ENCODE assay signal across 8 mouse cellular contexts in the genomic region with DNA sequence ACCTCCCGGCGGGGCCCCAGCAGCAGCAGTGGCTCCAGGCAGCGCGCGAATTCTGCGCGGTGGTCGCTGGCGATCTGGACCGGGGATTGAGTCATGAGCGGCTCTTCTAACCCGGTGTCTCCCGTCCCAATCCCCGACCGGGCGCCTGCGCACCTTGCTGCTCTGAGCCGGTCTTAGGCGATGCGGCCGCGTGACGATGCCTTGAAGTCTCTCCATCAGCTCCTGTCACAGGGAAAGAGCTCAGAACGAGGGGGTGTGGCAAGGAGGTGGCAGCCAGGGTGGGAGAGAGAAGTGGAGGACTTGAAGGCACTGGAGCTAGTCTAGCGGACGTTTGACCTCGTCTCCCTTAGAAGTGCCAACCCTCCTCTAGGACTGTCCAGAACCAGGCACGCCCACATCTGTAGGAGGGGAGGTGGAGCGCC. TPM values are rescaled to one million over a fixed set of nuclear protein-coding genes. Genes with fewer than 3 reads are reported as not detected.
DNase-seq lines count a peak whose midpoint lies in the region; ATAC-seq lines count a peak whose summit lies in the region.

No protein-coding gene starts in this region.

- H3K4me2 ChIP-seq in kidney, embryonic 14.5 days (replicated peaks; ENCODE audit: low read depth, low read length) = peak overlapping the region; percentile 74
- peak overlapping the region; percentile 52 for H3K4me2 ChIP-seq in forebrain, embryonic 16.5 days (ENCODE audit: low read length)
- peak overlapping the region; percentile 47 for H3K4me2 ChIP-seq in liver, embryonic 15.5 days

- H3K9me3 ChIP-seq in kidney, embryonic 14.5 days (ENCODE audit: control insufficient read depth, low read length) = no peaks in the 10 kb centered on the region
- no peaks in the 10 kb centered on the region for H3K9me3 ChIP-seq in forebrain, embryonic 16.5 days (ENCODE audit: control insufficient read depth, low read length)
- H3K9me3 ChIP-seq in liver, embryonic 15.5 days (replicated peaks) = no peaks in the 10 kb centered on the region

- peak; percentile 26; the same call in 1 of the 2 replicates for ATAC-seq in kidney, embryonic 14.5 days (ENCODE audit: low FRiP score, low TSS enrichment)
- ATAC-seq in forebrain, embryonic 16.5 days = peak; percentile 52
- ATAC-seq in liver, embryonic 15.5 days (ENCODE audit: insufficient read depth) = no peak

- peak overlapping the region; percentile 36 for H3K4me3 ChIP-seq in kidney, embryonic 14.5 days (ENCODE audit: low read length)
- H3K4me3 ChIP-seq in forebrain, embryonic 16.5 days (replicated peaks; ENCODE audit: low read length) = peak overlapping the region; percentile 37
- H3K4me3 ChIP-seq in liver, embryonic 15.5 days (replicated peaks) = peak overlapping the region; percentile 24

- H3K27ac ChIP-seq in kidney, embryonic 14.5 days (ENCODE audit: low read depth, low read length) = no peak overlapping the region
- H3K27ac ChIP-seq in forebrain, embryonic 16.5 days (ENCODE audit: low read length) = no peak overlapping the region
- no peak overlapping the region for H3K27ac ChIP-seq in liver, embryonic 15.5 days (replicated peaks)

- peaks cover 34% of the 10 kb centered on the region for H3K4me1 ChIP-seq in kidney, embryonic 14.5 days (ENCODE audit: control insufficient read depth, insufficient read depth, low read length)
- peaks cover 12% of the 10 kb centered on the region for H3K4me1 ChIP-seq in forebrain, embryonic 16.5 days (replicated peaks; ENCODE audit: control insufficient read depth, insufficient read depth, low read length)
- peaks cover 16% of the 10 kb centered on the region for H3K4me1 ChIP-seq in liver, embryonic 15.5 days (replicated peaks)

- no peak overlapping the region for H3K9ac ChIP-seq in kidney, embryonic 14.5 days (ENCODE audit: low read depth, low read length)
- H3K9ac ChIP-seq in forebrain, embryonic 16.5 days (replicated peaks; ENCODE audit: low read depth, low read length) = peak overlapping the region; percentile 43
- H3K9ac ChIP-seq in liver, embryonic 15.5 days = no peak overlapping the region

- peaks cover 8% of the 10 kb centered on the region; the same call in 1 of the 2 replicates for H3K36me3 ChIP-seq in kidney, embryonic 14.5 days (ENCODE audit: control insufficient read depth, insufficient read depth, low read length)
- H3K36me3 ChIP-seq in forebrain, embryonic 16.5 days (ENCODE audit: control insufficient read depth, insufficient read depth) = no peaks in the 10 kb centered on the region
- H3K36me3 ChIP-seq in liver, embryonic 15.5 days (replicated peaks) = no peaks in the 10 kb centered on the region

- under 1% methylated on average over 29 of the region's 29 CpGs for WGBS in kidney, embryonic 14.5 days
- WGBS in forebrain, embryonic 16.5 days = under 1% methylated on average over 29 of the region's 29 CpGs
- 1% methylated on average over 29 of the region's 29 CpGs for WGBS in liver, embryonic 15.5 days (ENCODE audit: insufficient replicate concordance)

- no peak for DNase-seq in kidney, adult 9 months
- peak; percentile 26 for DNase-seq in adrenal gland, postnatal 25 days
- DNase-seq in right cerebral cortex, postnatal 4 days = peak; percentile 40
- no peak for DNase-seq in layer of hippocampus, postnatal 25 days (ENCODE audit: extremely low spot score in 1 of 2, low spot score in 1 of 2)
- DNase-seq in layer of hippocampus, adult 18-20 months (ENCODE audit: low spot score in 2 of 2) = no peak

- peaks cover 65% of the 10 kb centered on the region for H3K27me3 ChIP-seq in kidney, embryonic 14.5 days (ENCODE audit: control insufficient read depth, insufficient read depth, low read length)
- peaks cover 65% of the 10 kb centered on the region for H3K27me3 ChIP-seq in forebrain, embryonic 16.5 days (replicated peaks; ENCODE audit: control insufficient read depth, insufficient read depth, low read length)
- H3K27me3 ChIP-seq in liver, embryonic 15.5 days = peaks cover 85% of the 10 kb centered on the region

RNA-seq across cellular contexts. Expression of gene Rnf207, which starts 5.6 kb away (rescaled TPM):
- polyA plus RNA-seq in kidney, embryonic 14.5 days (2014; fragmentation: Nextera tagmentation; extraction: Ambion mirVana) = 1.1 TPM in 2 replicates
- 1.1 TPM in 1 of 2 replicates, not detected in the other for total RNA-seq in adrenal gland, postnatal 25 days (2021)
- 2.4 and 4.0 TPM in 2 replicates for polyA plus RNA-seq in forebrain, embryonic 16.5 days (2015; fragmentation: Nextera tagmentation; extraction: Ambion mirVana)
- 0.08 TPM in 1 of 2 replicates, not detected in the other for polyA plus RNA-seq in liver, embryonic 15.5 days (2015; fragmentation: Nextera tagmentation; extraction: Ambion mirVana)
- 1 to 10 TPM; 2.6 to 5.8 TPM for total RNA-seq in layer of hippocampus, postnatal 25 days (2021)
- total RNA-seq in layer of hippocampus, adult 18-20 months (2021) = 10 to 100 TPM in 1 of 2 experiments, 1 to 10 TPM in 1; 8.1 to 10.2 TPM

RNA-seq across cellular contexts. Expression of gene Rpl22, which starts 12.3 kb away (rescaled TPM):
- polyA plus RNA-seq in kidney, embryonic 14.5 days (2014; fragmentation: Nextera tagmentation; extraction: Ambion mirVana) = 475 and 692 TPM in 2 replicates
- total RNA-seq in adrenal gland, postnatal 25 days (2021) = 458 and 532 TPM in 2 replicates
- 173 and 196 TPM in 2 replicates for polyA plus RNA-seq in forebrain, embryonic 16.5 days (2015; fragmentation: Nextera tagmentation; extraction: Ambion mirVana)
- polyA plus RNA-seq in liver, embryonic 15.5 days (2015; fragmentation: Nextera tagmentation; extraction: Ambion mirVana) = 146 and 201 TPM in 2 replicates
- total RNA-seq in layer of hippocampus, postnatal 25 days (2021) = 100 to 1,000 TPM; 200 to 205 TPM
- total RNA-seq in layer of hippocampus, adult 18-20 months (2021) = 100 to 1,000 TPM; 204 to 205 TPM

RNA-seq across cellular contexts. Expression of gene Icmt, which starts 16.2 kb away (rescaled TPM):
- 14.7 and 28.1 TPM in 2 replicates for polyA plus RNA-seq in kidney, embryonic 14.5 days (2014; fragmentation: Nextera tagmentation; extraction: Ambion mirVana)
- total RNA-seq in adrenal gland, postnatal 25 days (2021) = 44.9 and 48.7 TPM in 2 replicates
- 20.7 and 21.3 TPM in 2 replicates for polyA plus RNA-seq in forebrain, embryonic 16.5 days (2015; fragmentation: Nextera tagmentation; extraction: Ambion mirVana)
- polyA plus RNA-seq in liver, embryonic 15.5 days (2015; fragmentation: Nextera tagmentation; extraction: Ambion mirVana) = 7.6 TPM in 2 replicates
- total RNA-seq in layer of hippocampus, postnatal 25 days (2021) = 10 to 100 TPM; 38.9 to 45.1 TPM
- 10 to 100 TPM; 41.6 to 45.4 TPM for total RNA-seq in layer of hippocampus, adult 18-20 months (2021)

RNA-seq across cellular contexts. Expression of gene Hes3, which starts 21.8 kb away (rescaled TPM):
- polyA plus RNA-seq in kidney, embryonic 14.5 days (2014; fragmentation: Nextera tagmentation; extraction: Ambion mirVana) = not detected in 2 replicates
- total RNA-seq in adrenal gland, postnatal 25 days (2021) = not detected in 2 replicates
- not detected in 2 replicates for polyA plus RNA-seq in forebrain, embryonic 16.5 days (2015; fragmentation: Nextera tagmentation; extraction: Ambion mirVana)
- not detected in 2 replicates for polyA plus RNA-seq in liver, embryonic 15.5 days (2015; fragmentation: Nextera tagmentation; extraction: Ambion mirVana)
- total RNA-seq in layer of hippocampus, postnatal 25 days (2021) = not detected
- not detected for total RNA-seq in layer of hippocampus, adult 18-20 months (2021)

RNA-seq across cellular contexts. Expression of gene Chd5, which starts 25.2 kb away (rescaled TPM):
- polyA plus RNA-seq in kidney, embryonic 14.5 days (2014; fragmentation: Nextera tagmentation; extraction: Ambion mirVana) = 0.03 and 0.04 TPM in 2 replicates
- 4.2 and 9.5 TPM in 2 replicates for total RNA-seq in adrenal gland, postnatal 25 days (2021)
- 26.4 and 33.5 TPM in 2 replicates for polyA plus RNA-seq in forebrain, embryonic 16.5 days (2015; fragmentation: Nextera tagmentation; extraction: Ambion mirVana)
- polyA plus RNA-seq in liver, embryonic 15.5 days (2015; fragmentation: Nextera tagmentation; extraction: Ambion mirVana) = 0.03 and 0.16 TPM in 2 replicates
- total RNA-seq in layer of hippocampus, postnatal 25 days (2021) = 100 to 1,000 TPM; 113 to 130 TPM
- 100 to 1,000 TPM; 129 to 131 TPM for total RNA-seq in layer of hippocampus, adult 18-20 months (2021)

Comparison
In these comparisons a context has a peak if more than half of its experiments do, and no peak if none do; other contexts are left out.
1. DNase-seq: peak in adrenal gland, postnatal 25 days (single experiment) and right cerebral cortex, postnatal 4 days (single experiment); none in kidney, adult 9 months (single experiment), layer of hippocampus, postnatal 25 days (0 of 2) and layer of hippocampus, adult 18-20 months (0 of 2).
2. Peak in every context shown above with its lines, with median percentiles within 50 percentile points of each other: H3K4me2 ChIP-seq and H3K4me3 ChIP-seq.